Mouse (Mus musculus) left cerebral cortex, adult 6 months (tissue): ENCODE measurements around the gene Ceacam12. TPM values are rescaled to one million over a fixed set of nuclear protein-coding genes. Genes with fewer than 3 reads are reported as not detected.

ENCODE experiments used
- long read RNA-seq, 2 experiments: library from polyadenylated mRNA; unstranded; transcript quantifications; one replicate each; pipeline ENCODE4 v2.0.0; 2019 to 2020
- polyA plus RNA-seq: library from polyadenylated mRNA; unstranded; fragments of <200 nt; fragmentation: Nextera tagmentation; gene quantifications from 2 replicates; pipeline ENCODE4 v1.2.3, GENCODE M21; 2021

Ceacam12 gene
- polyA plus RNA-seq: not detected in 2 replicates
- long read RNA-seq, experiment 1: 0 reads
- long read RNA-seq, experiment 2: 0 reads

GRCm38 (mm10) chr7:18065629-18066028 is at the start of gene Ceacam12:
Gene Ceacam12, plus strand, starts transcription at chr7:18065929.

Other genes with a start within 250 kb of the Ceacam12 start
- not detected in 2 replicates for gene Gm5155, start 194.2 kb upstream of the Ceacam12 start, polyA plus RNA-seq
- gene Ceacam11, start 93.8 kb upstream of the Ceacam12 start, polyA plus RNA-seq: not detected in 2 replicates
- gene Ceacam13, start 56.0 kb upstream of the Ceacam12 start, polyA plus RNA-seq: not detected in 2 replicates
- gene Igfl3, start 110.6 kb downstream of the Ceacam12 start, polyA plus RNA-seq: not detected in 2 replicates
- gene Mill1, start 179.4 kb downstream of the Ceacam12 start, polyA plus RNA-seq: not detected in 2 replicates